Mouse (Mus musculus): ENCODE measurements around the gene Sppl2c. TPM values are rescaled to one million over a fixed set of nuclear protein-coding genes. Genes with fewer than 3 reads are reported as not detected.

The Sppl2c gene
- polyA plus RNA-seq, 1 experiment from 2014 or later: not detected

GRCm38 (mm10) chr11:104159769-104160272, 26.3 kb upstream of the Sppl2c start:
- WGBS: 79% methylated on average over 4 of the region's 4 CpGs
- no peak for ATAC-seq (ENCODE audit: insufficient number of reproducible peaks, low FRiP score, low TSS enrichment, low read depth)
- no peaks in the 10 kb centered on the region for H3K36me3 ChIP-seq
- no peak overlapping the region for H3K9ac ChIP-seq
- H3K27me3 ChIP-seq: peaks cover 27% of the 10 kb centered on the region
- no peaks in the 10 kb centered on the region for H3K9me3 ChIP-seq (replicated peaks)
- H3K4me1 ChIP-seq: peaks cover 15% of the 10 kb centered on the region
- H3K4me3 ChIP-seq (replicated peaks): no peak overlapping the region
- no peak overlapping the region for H3K27ac ChIP-seq (replicated peaks)
- H3K4me2 ChIP-seq (replicated peaks): no peak overlapping the region

GRCm38 (mm10) chr11:104161153-104161552, 25.0 kb upstream of the Sppl2c start:
- Histone ChIP-seq H3K27ac (replicated peaks) (no peak overlapping the region), H3K4me3 (replicated peaks) (no peak overlapping the region), H3K4me2 (replicated peaks) (no peak overlapping the region), H3K9ac (no peak overlapping the region), H3K9me3 (replicated peaks) (no peaks in the 10 kb centered on the region), H3K4me1 (peaks cover 15% of the 10 kb centered on the region), H3K27me3 (peaks cover 27% of the 10 kb centered on the region), H3K36me3 (no peaks in the 10 kb centered on the region)
- ATAC-seq (ENCODE audit: insufficient number of reproducible peaks, low FRiP score, low TSS enrichment, low read depth): no peak
- WGBS: 78% methylated on average over 5 of the region's 5 CpGs

GRCm38 (mm10) chr11:104164257-104164656, 21.9 kb upstream of the Sppl2c start:
- no peaks in the 10 kb centered on the region for H3K9me3 ChIP-seq (replicated peaks)
- H3K4me3 ChIP-seq (replicated peaks): no peak overlapping the region
- ATAC-seq (ENCODE audit: insufficient number of reproducible peaks, low FRiP score, low TSS enrichment, low read depth): no peak
- H3K27ac ChIP-seq (replicated peaks): no peak overlapping the region
- H3K36me3 ChIP-seq: no peaks in the 10 kb centered on the region
- H3K9ac ChIP-seq: no peak overlapping the region
- H3K4me1 ChIP-seq: no peaks in the 10 kb centered on the region
- peaks cover under 1% of the 10 kb centered on the region; the same call in 1 of the 2 replicates for H3K27me3 ChIP-seq
- WGBS: 80% methylated on average over 10 of the region's 10 CpGs
- no peak overlapping the region for H3K4me2 ChIP-seq (replicated peaks)

GRCm38 (mm10) chr11:104171281-104171781, 14.8 kb upstream of the Sppl2c start:
- H3K4me1 ChIP-seq: no peaks in the 10 kb centered on the region
- H3K27ac ChIP-seq (replicated peaks): no peak overlapping the region
- H3K9ac ChIP-seq: no peak overlapping the region
- WGBS: 32% methylated on average over 12 of the region's 12 CpGs
- H3K4me3 ChIP-seq (replicated peaks): no peak overlapping the region
- no peak overlapping the region for H3K4me2 ChIP-seq (replicated peaks)
- H3K36me3 ChIP-seq: no peaks in the 10 kb centered on the region
- ATAC-seq (ENCODE audit: insufficient number of reproducible peaks, low FRiP score, low TSS enrichment, low read depth): no peak
- peaks cover 5% of the 10 kb centered on the region; the same call in 1 of the 2 replicates for H3K27me3 ChIP-seq
- H3K9me3 ChIP-seq (replicated peaks): no peaks in the 10 kb centered on the region

- Histone ChIP-seq H3K4me3 (replicated peaks) (no peak overlapping the region), H3K9me3 (replicated peaks) (no peaks in the 10 kb centered on the region), H3K9ac (no peak overlapping the region), H3K36me3 (no peaks in the 10 kb centered on the region), H3K4me2 (replicated peaks) (no peak overlapping the region), H3K27ac (replicated peaks) (no peak overlapping the region), H3K27me3 (peaks cover 5% of the 10 kb centered on the region; the same call in 1 of the 2 replicates), H3K4me1 (no peaks in the 10 kb centered on the region)
- no peak for ATAC-seq (ENCODE audit: insufficient number of reproducible peaks, low FRiP score, low TSS enrichment, low read depth)
- WGBS: 6% methylated on average over 7 of the region's 7 CpGs
Observed at GRCm38 (mm10) chr11:104178893-104179292, 7.2 kb upstream of the Sppl2c start.

GRCm38 (mm10) chr11:104179804-104180203, 6.3 kb upstream of the Sppl2c start:
- Histone ChIP-seq H3K9me3 (replicated peaks) (no peaks in the 10 kb centered on the region), H3K27ac (replicated peaks) (no peak overlapping the region), H3K4me2 (replicated peaks) (no peak overlapping the region), H3K36me3 (no peaks in the 10 kb centered on the region), H3K4me3 (replicated peaks) (no peak overlapping the region), H3K9ac (no peak overlapping the region), H3K27me3 (no peaks in the 10 kb centered on the region; the same call in 1 of the 2 replicates), H3K4me1 (no peaks in the 10 kb centered on the region)
- no peak for ATAC-seq (ENCODE audit: insufficient number of reproducible peaks, low FRiP score, low TSS enrichment, low read depth)
- 59% methylated on average over 5 of the region's 5 CpGs for WGBS

GRCm38 (mm10) chr11:104182141-104182540, 4.0 kb upstream of the Sppl2c start:
- 79% methylated on average over 3 of the region's 3 CpGs for WGBS
- Histone ChIP-seq H3K27ac (replicated peaks) (no peak overlapping the region), H3K4me2 (replicated peaks) (no peak overlapping the region), H3K36me3 (no peaks in the 10 kb centered on the region), H3K4me1 (no peaks in the 10 kb centered on the region), H3K9me3 (replicated peaks) (no peaks in the 10 kb centered on the region), H3K27me3 (no peaks in the 10 kb centered on the region; the same call in 1 of the 2 replicates), H3K4me3 (replicated peaks) (no peak overlapping the region), H3K9ac (no peak overlapping the region)
- ATAC-seq (ENCODE audit: insufficient number of reproducible peaks, low FRiP score, low TSS enrichment, low read depth): no peak

GRCm38 (mm10) chr11:104186837-104187150, 667 bp downstream of the Sppl2c start:
- ATAC-seq (ENCODE audit: insufficient number of reproducible peaks, low FRiP score, low TSS enrichment, low read depth): no peak
- no peak overlapping the region for H3K27ac ChIP-seq (replicated peaks)
- no peaks in the 10 kb centered on the region for H3K9me3 ChIP-seq (replicated peaks)
- no peaks in the 10 kb centered on the region for H3K27me3 ChIP-seq
- no peaks in the 10 kb centered on the region for H3K36me3 ChIP-seq
- H3K4me3 ChIP-seq (replicated peaks): no peak overlapping the region
- H3K9ac ChIP-seq: no peak overlapping the region
- no peaks in the 10 kb centered on the region for H3K4me1 ChIP-seq
- 87% methylated on average over 9 of the region's 9 CpGs for WGBS
- H3K4me2 ChIP-seq (replicated peaks): no peak overlapping the region

- no peaks in the 10 kb centered on the region for H3K36me3 ChIP-seq
- no peaks in the 10 kb centered on the region for H3K4me1 ChIP-seq
- H3K4me3 ChIP-seq (replicated peaks): no peak overlapping the region
- H3K4me2 ChIP-seq (replicated peaks): no peak overlapping the region
- no peak overlapping the region for H3K9ac ChIP-seq
- no peaks in the 10 kb centered on the region for H3K27me3 ChIP-seq
- WGBS: 88% methylated on average over 10 of the region's 10 CpGs
- ATAC-seq (ENCODE audit: insufficient number of reproducible peaks, low FRiP score, low TSS enrichment, low read depth): no peak
- H3K9me3 ChIP-seq (replicated peaks): no peaks in the 10 kb centered on the region
- H3K27ac ChIP-seq (replicated peaks): no peak overlapping the region
Observed at GRCm38 (mm10) chr11:104187766-104188165, 1.6 kb downstream of the Sppl2c start.

GRCm38 (mm10) chr11:104190008-104190407, 3.9 kb downstream of the Sppl2c start:
- Histone ChIP-seq H3K9ac (no peak overlapping the region), H3K27ac (replicated peaks) (no peak overlapping the region), H3K4me1 (no peaks in the 10 kb centered on the region), H3K9me3 (replicated peaks) (no peaks in the 10 kb centered on the region), H3K4me3 (replicated peaks) (no peak overlapping the region), H3K4me2 (replicated peaks) (no peak overlapping the region), H3K27me3 (no peaks in the 10 kb centered on the region), H3K36me3 (no peaks in the 10 kb centered on the region)
- no peak for ATAC-seq (ENCODE audit: insufficient number of reproducible peaks, low FRiP score, low TSS enrichment, low read depth)
- 79% methylated on average over 2 of the region's 2 CpGs for WGBS

- Histone ChIP-seq H3K4me1 (no peaks in the 10 kb centered on the region), H3K4me2 (replicated peaks) (no peak overlapping the region), H3K27me3 (peaks cover 9% of the 10 kb centered on the region), H3K4me3 (replicated peaks) (no peak overlapping the region), H3K9ac (no peak overlapping the region), H3K9me3 (replicated peaks) (no peaks in the 10 kb centered on the region), H3K27ac (replicated peaks) (no peak overlapping the region), H3K36me3 (no peaks in the 10 kb centered on the region)
- 70% methylated on average over 11 of the region's 11 CpGs for WGBS
- ATAC-seq (ENCODE audit: insufficient number of reproducible peaks, low FRiP score, low TSS enrichment, low read depth): no peak
Observed at GRCm38 (mm10) chr11:104195382-104195781, 9.3 kb downstream of the Sppl2c start.

GRCm38 (mm10) chr11:104195791-104196190, 9.7 kb downstream of the Sppl2c start:
- Histone ChIP-seq H3K9ac (no peak overlapping the region; the same call in 1 of the 2 replicates), H3K27me3 (peaks cover 9% of the 10 kb centered on the region), H3K4me2 (replicated peaks) (no peak overlapping the region), H3K4me3 (replicated peaks) (no peak overlapping the region), H3K9me3 (replicated peaks) (no peaks in the 10 kb centered on the region), H3K4me1 (no peaks in the 10 kb centered on the region), H3K27ac (replicated peaks) (no peak overlapping the region), H3K36me3 (no peaks in the 10 kb centered on the region)
- WGBS: 7% methylated on average over 9 of the region's 9 CpGs
- ATAC-seq (ENCODE audit: insufficient number of reproducible peaks, low FRiP score, low TSS enrichment, low read depth): no peak

Measured in embryonic facial prominence, embryonic 15.5 days (tissue).